Mouse (Mus musculus) kidney, embryonic 14.5 days (tissue): Measurements from ENCODE around the gene Arhgap1. TPM values are rescaled to one million over a fixed set of nuclear protein-coding genes. Genes with fewer than 3 reads are reported as not detected.
A peak's percentile ranks its signal among the peaks of the same experiment; 100 is the strongest.
"Not testable (repeated sequence)": the region's sequence is repeated elsewhere in the genome, so short reads cannot be mapped to it uniquely, and the experiment has no call there.

Experiments used
- ATAC-seq: fragments of 200-750 bp; cut with Nextera tagmentation; 2 replicates; pipeline ENCODE4 v1.8.0; 2017; ENCODE audit warnings: moderate number of reproducible peaks, mild to moderate bottlenecking, moderate TSS enrichment, moderate library complexity; ENCODE audit not compliant: low FRiP score, low TSS enrichment
- H3K27ac ChIP-seq: fragments of 300-500 bp; sonication (generic); 2 replicates; pipeline ENCODE4 v1.5.1; 2014; ENCODE audit warnings: low read depth, mild to moderate bottlenecking, low read length, moderate library complexity, mixed read lengths
- H3K27me3 ChIP-seq: fragments of 300-500 bp; sonication (generic); 2 replicates; pipeline ENCODE4 v1.6.1; 2014; ENCODE audit warnings: mild to moderate bottlenecking, low read length; ENCODE audit not compliant: control insufficient read depth, insufficient read depth
- H3K36me3 ChIP-seq: fragments of 300-500 bp; sonication (generic); 2 replicates; pipeline ENCODE4 v1.6.1; 2014; ENCODE audit warnings: low read length, mixed read lengths; ENCODE audit not compliant: control insufficient read depth, insufficient read depth
- H3K4me1 ChIP-seq: fragments of 300-500 bp; sonication (generic); 2 replicates; pipeline ENCODE4 v1.6.1; 2014; ENCODE audit warnings: low read length, mixed read lengths; ENCODE audit not compliant: control insufficient read depth, insufficient read depth
- H3K4me2 ChIP-seq: fragments of 300-500 bp; sonication (generic); replicated peaks from 2 replicates; pipeline ENCODE4 v1.6.1; 2014; ENCODE audit warnings: low read depth, mild to moderate bottlenecking, low read length
- H3K4me3 ChIP-seq: fragments of 300-500 bp; sonication (generic); 2 replicates; pipeline ENCODE4 v1.5.1; 2014; ENCODE audit warnings: mild to moderate bottlenecking, low read length
- H3K9ac ChIP-seq: fragments of 300-500 bp; sonication (generic); 2 replicates; pipeline ENCODE4 v1.6.1; 2014; ENCODE audit warnings: low read depth, mild to moderate bottlenecking, low read length, moderate library complexity
- H3K9me3 ChIP-seq: fragments of 300-500 bp; sonication (generic); 2 replicates; pipeline ENCODE4 v1.6.1; 2016; ENCODE audit warnings: low read length; ENCODE audit not compliant: control insufficient read depth
- WGBS: fragments of 180-500 bp; shearing (Covaris S2); extraction: QIAGEN DNeasy Blood & Tissue Kit; methylation state at CpG from one replicate; pipeline ENCODE4 v1.1.7; 2014; 5-methylcytosine and 5-hydroxymethylcytosine counted together
- polyA plus RNA-seq: library from polyadenylated mRNA; unstranded; fragments of >200 nt; fragmentation: Nextera tagmentation; extraction: Ambion mirVana; gene quantifications from 2 replicates; pipeline ENCODE4 v1.2.1, GENCODE M21; 2014

Gene Arhgap1
- polyA plus RNA-seq: 86.9 and 119 TPM in 2 replicates

GRCm38 (mm10) chr2:91649553-91650359, at the start of gene Arhgap1, which contains the start of gene Zfp408:
TSS of gene Arhgap1 (plus strand) at chr2:91649860.
TSS of gene Zfp408 (minus strand) at chr2:91649791.
- Histone ChIP-seq H3K4me2 (peak within 1 kb of the TSS; percentile 87), H3K9me3 (no peaks in the 10 kb centered on the region), H3K4me1 (peaks cover 26% of the 10 kb centered on the region), H3K27me3 (no peaks in the 10 kb centered on the region), H3K36me3 (peaks cover 42% of the 10 kb centered on the region), H3K9ac (peak within 1 kb of the TSS; percentile 82), H3K4me3 (peak within 1 kb of the TSS; percentile 89), H3K27ac (peak within 1 kb of the TSS; percentile 82)
- WGBS: under 1% methylated on average over 44 of the region's 44 CpGs
- peak; percentile 90 for ATAC-seq

DNA sequence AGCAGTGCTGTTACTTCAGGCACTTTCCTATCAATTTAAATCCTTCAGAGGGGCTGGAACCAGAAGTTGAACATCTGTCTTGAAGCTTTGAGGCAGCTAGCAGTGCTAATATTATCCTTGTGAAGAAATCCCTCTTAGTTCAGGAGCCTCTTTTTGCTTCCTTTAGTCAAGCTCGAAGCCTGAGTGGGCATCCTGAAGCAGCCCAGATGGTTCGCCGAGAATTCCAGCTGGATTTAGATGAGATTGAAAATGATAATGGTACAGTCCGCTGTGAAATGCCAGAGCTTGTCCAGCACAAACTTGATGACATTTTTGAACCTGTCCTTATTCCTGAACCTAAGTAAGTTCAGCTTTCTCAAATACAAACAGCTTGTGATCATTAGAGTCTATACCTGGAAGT, 49.2 kb upstream of the Arhgap1 start:
- no peak overlapping the region for H3K9ac ChIP-seq
- no peak for ATAC-seq
- H3K27ac ChIP-seq: no peak overlapping the region
- H3K4me1 ChIP-seq: no peaks in the 10 kb centered on the region
- peaks cover 77% of the 10 kb centered on the region for H3K36me3 ChIP-seq
- WGBS: 95% methylated on average over 4 of the region's 4 CpGs
- H3K4me2 ChIP-seq: no peak overlapping the region
- no peaks in the 10 kb centered on the region for H3K9me3 ChIP-seq
- H3K4me3 ChIP-seq: no peak overlapping the region
- no peaks in the 10 kb centered on the region for H3K27me3 ChIP-seq

GRCm38 (mm10) chr2:91602389-91602788, 47.3 kb upstream of the Arhgap1 start:
- ATAC-seq: no peak
- peaks cover 76% of the 10 kb centered on the region for H3K36me3 ChIP-seq
- H3K9ac ChIP-seq: no peak overlapping the region
- no peak overlapping the region for H3K4me3 ChIP-seq
- H3K27me3 ChIP-seq: no peaks in the 10 kb centered on the region
- no peak overlapping the region for H3K27ac ChIP-seq
- no peak overlapping the region for H3K4me2 ChIP-seq
- no peaks in the 10 kb centered on the region for H3K4me1 ChIP-seq
- 91% methylated on average over 4 of the region's 4 CpGs for WGBS
- no peaks in the 10 kb centered on the region for H3K9me3 ChIP-seq

DNA sequence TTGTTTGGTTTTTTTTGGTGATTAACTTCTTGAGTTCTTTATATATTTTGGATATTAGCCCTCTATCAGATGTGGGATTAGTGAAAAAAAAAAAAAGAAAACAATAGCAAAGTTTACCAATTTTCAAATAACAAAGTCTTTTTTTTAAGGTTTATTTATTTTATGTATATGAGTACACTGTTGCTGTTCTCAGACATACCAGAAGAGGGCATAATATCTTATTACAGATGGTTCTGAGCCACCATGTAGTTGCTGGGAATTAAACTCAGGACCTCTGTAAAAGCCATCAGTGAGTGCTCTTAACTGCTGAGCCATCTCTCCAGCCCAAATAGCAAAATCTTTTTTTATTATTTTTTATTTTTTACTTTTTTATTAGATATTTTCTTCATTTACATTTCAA, 40.3 kb upstream of the Arhgap1 start:
- H3K36me3 ChIP-seq: peaks cover 55% of the 10 kb centered on the region
- not testable (repeated sequence) for H3K27me3 ChIP-seq, ATAC-seq

DNA sequence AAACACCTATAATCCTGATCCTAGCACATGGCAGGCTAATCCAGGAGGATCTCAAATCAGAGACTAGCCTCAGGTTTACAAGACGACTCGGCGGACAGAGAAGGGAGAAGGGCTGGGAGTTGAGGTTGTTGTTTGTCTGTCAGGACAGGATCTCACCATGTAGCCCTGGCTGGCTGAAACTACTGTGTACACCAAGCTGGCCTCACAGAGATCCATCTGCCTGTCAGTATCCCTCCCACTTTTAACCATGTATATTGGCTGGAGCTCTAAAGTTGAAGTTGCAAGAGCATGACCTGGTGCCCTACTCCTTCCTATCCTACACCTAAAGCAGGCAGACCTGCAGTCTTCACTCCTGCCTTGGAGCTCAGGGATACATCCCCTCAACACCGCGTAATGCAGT, 27.3 kb upstream of the Arhgap1 start:
- H3K4me2 ChIP-seq: no peak overlapping the region
- H3K9ac ChIP-seq: no peak overlapping the region
- H3K27ac ChIP-seq: no peak overlapping the region
- H3K9me3 ChIP-seq: no peaks in the 10 kb centered on the region
- H3K27me3 ChIP-seq: no peaks in the 10 kb centered on the region
- H3K4me3 ChIP-seq: no peak overlapping the region
- no peak for ATAC-seq
- WGBS: 95% methylated on average over 5 of the region's 5 CpGs
- H3K4me1 ChIP-seq: no peaks in the 10 kb centered on the region
- H3K36me3 ChIP-seq: peaks cover 53% of the 10 kb centered on the region

More for the DNA sequence above, 40.3 kb upstream of the Arhgap1 start:
- H3K4me3 ChIP-seq, H3K27ac ChIP-seq, H3K4me2 ChIP-seq, H3K4me1 ChIP-seq, H3K9me3 ChIP-seq, H3K9ac ChIP-seq: not testable (repeated sequence)

- H3K9ac ChIP-seq, H3K27ac ChIP-seq, H3K27me3 ChIP-seq, H3K4me1 ChIP-seq, H3K9me3 ChIP-seq, H3K4me3 ChIP-seq, H3K4me2 ChIP-seq, ATAC-seq: not testable (repeated sequence)
- 95% methylated on average over 7 of the region's 7 CpGs for WGBS
- peaks cover 43% of the 10 kb centered on the region for H3K36me3 ChIP-seq
These were observed 26.3 kb upstream of the Arhgap1 start for GRCm38 (mm10) chr2:91623366-91623765.

DNA sequence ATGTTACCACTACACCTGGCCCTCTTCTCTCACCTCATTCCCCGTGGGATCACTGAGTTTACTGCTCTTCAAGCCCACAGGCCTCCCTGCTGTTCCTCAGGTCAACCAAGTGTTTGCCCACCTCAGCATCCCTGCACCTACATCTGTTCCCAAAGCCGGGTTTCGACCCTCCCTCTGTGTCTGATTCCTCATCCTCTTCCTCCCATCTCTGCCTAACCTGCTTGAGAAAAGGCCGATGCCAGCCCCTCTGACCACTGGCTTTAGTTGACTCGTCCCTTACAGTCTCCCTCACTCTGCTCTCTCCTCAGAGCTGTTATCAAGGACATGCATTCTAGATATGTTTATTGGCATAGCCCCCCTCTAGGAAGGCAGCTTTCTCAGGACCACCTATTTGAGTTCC, 22.2 kb upstream of the Arhgap1 start:
- H3K27me3 ChIP-seq: no peaks in the 10 kb centered on the region
- no peak overlapping the region for H3K27ac ChIP-seq
- 81% methylated on average over 5 of the region's 5 CpGs for WGBS
- ATAC-seq: no peak
- H3K9ac ChIP-seq: no peak overlapping the region
- H3K4me3 ChIP-seq: no peak overlapping the region
- H3K4me2 ChIP-seq: no peak overlapping the region
- no peaks in the 10 kb centered on the region for H3K4me1 ChIP-seq
- no peaks in the 10 kb centered on the region for H3K9me3 ChIP-seq
- peaks cover 2% of the 10 kb centered on the region; the same call in 1 of the 2 replicates for H3K36me3 ChIP-seq

DNA sequence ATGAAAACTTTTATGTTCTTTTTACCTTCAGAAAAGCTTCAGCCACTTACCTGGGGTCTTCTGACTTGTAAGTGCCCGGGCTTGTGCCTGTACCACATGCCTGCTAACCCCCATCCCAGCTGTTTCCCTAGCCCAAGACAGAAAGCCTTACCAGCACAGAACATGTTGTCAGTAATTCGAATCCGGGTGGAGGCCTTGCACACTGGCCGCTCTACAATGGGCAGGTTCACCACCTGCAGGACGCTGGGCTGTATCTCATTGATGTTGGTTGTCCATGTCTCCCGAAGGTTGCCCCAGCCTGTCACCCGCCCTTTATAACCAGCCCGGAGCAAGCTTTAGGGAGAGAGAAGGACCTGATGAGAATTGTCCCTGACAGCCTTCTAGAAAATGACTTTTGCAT, 21.5 kb upstream of the Arhgap1 start:
- no peak overlapping the region for H3K9ac ChIP-seq
- H3K27me3 ChIP-seq: no peaks in the 10 kb centered on the region
- H3K9me3 ChIP-seq: no peaks in the 10 kb centered on the region
- no peak overlapping the region for H3K4me3 ChIP-seq
- no peaks in the 10 kb centered on the region for H3K4me1 ChIP-seq
- 90% methylated on average over 8 of the region's 8 CpGs for WGBS
- no peak overlapping the region for H3K4me2 ChIP-seq
- no peak for ATAC-seq
- no peaks in the 10 kb centered on the region for H3K36me3 ChIP-seq
- no peak overlapping the region for H3K27ac ChIP-seq

DNA sequence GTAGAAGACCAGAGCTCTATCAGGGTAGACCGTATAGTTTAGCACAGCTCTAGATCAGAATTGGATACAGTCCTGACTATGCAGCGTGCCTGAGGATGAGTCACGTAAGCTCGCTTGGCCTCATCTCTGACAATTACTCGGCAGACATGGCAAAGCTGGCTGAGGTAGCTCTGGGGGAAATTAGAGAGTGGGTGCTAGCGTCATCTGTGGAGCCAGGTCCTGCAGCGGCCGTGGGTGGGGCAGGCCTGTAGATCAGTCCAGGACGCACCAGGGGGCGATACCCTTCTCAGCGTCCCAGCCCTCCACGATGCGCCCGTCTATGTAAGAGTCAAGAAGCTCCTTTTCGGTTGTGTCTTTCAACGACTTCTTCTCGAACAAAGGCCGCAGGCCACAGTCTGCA, 20.0 kb upstream of the Arhgap1 start:
- no peak overlapping the region for H3K9ac ChIP-seq
- 86% methylated on average over 18 of the region's 18 CpGs for WGBS

More for the DNA sequence above, 20.0 kb upstream of the Arhgap1 start:
- no peaks in the 10 kb centered on the region for H3K36me3 ChIP-seq
- no peak overlapping the region for H3K27ac ChIP-seq
- H3K9me3 ChIP-seq: no peaks in the 10 kb centered on the region
- no peaks in the 10 kb centered on the region for H3K4me1 ChIP-seq
- no peak overlapping the region for H3K4me3 ChIP-seq
- H3K27me3 ChIP-seq: no peaks in the 10 kb centered on the region
- H3K4me2 ChIP-seq: no peak overlapping the region
- no peak for ATAC-seq
